Comparison of ENCODE assay signal across 9 mouse cellular contexts in genomic region chr5:111429726-111430125, GRCm38 (mm10). TPM values are rescaled to one million over a fixed set of nuclear protein-coding genes. Genes with fewer than 3 reads are reported as not detected.
DNase-seq lines count a peak whose midpoint lies in the region; ATAC-seq and TF ChIP-seq lines count a peak whose summit lies in the region.
"Had no signal": no experiment of that assay in that cellular context is flagged by ENCODE, and none has a peak within 500 bp of the region (broad histone marks: within the 10 kb centered on the region; RNA-seq: fewer than 3 reads in every experiment).

No protein-coding gene starts in this region.

- intact Hi-C loops in left cerebral cortex, adult 2 months (cut with DNase I) = loop anchor here (2.0 kb wide), 1 partner anchor 43 kb away; no protein-coding TSS in a partner anchor

- TF ChIP-seq EP300 in liver, postnatal 0 days (IDR thresholded peaks at IDR 0.05; ENCODE audit: low read depth) = no peak

- DNase-seq in left cerebral cortex, adult 2 months (ENCODE audit: extremely low spot score in 1 of 2, low spot score in 2 of 2) = no peak
- DNase-seq in left cerebral cortex, adult 11 months (ENCODE audit: low spot score) = no peak
- no peak for DNase-seq in forebrain, embryonic 14.5 days (ENCODE audit: low spot score)
- no peak for DNase-seq in hindbrain, embryonic 10.5 days (ENCODE audit: low spot score)
- DNase-seq in lung, adult 2 months = no peak
- DNase-seq in thymus, postnatal 14 days = no peak
- DNase-seq in liver, postnatal 0 days = no peak
- DNase-seq: retina, postnatal 1 day had no signal

- no peaks in the 10 kb centered on the region for H3K27me3 ChIP-seq in forebrain, embryonic 14.5 days (replicated peaks; ENCODE audit: control insufficient read depth, insufficient read depth, low read length)
- H3K27me3 ChIP-seq in hindbrain, embryonic 10.5 days (ENCODE audit: insufficient read depth, poor library complexity, severe bottlenecking) = no peaks in the 10 kb centered on the region
- H3K27me3 ChIP-seq in neural tube, embryonic 13.5 days = no peaks in the 10 kb centered on the region
- H3K27me3 ChIP-seq in liver, postnatal 0 days (ENCODE audit: insufficient read depth, low read length) = no peaks in the 10 kb centered on the region

- peaks cover 42% of the 10 kb centered on the region for H3K36me3 ChIP-seq in forebrain, embryonic 14.5 days (ENCODE audit: control insufficient read depth, insufficient read depth, low read length)
- H3K36me3 ChIP-seq in hindbrain, embryonic 10.5 days = peaks cover 98% of the 10 kb centered on the region
- H3K36me3 ChIP-seq in neural tube, embryonic 13.5 days = no peaks in the 10 kb centered on the region
- no peaks in the 10 kb centered on the region for H3K36me3 ChIP-seq in liver, postnatal 0 days (replicated peaks; ENCODE audit: insufficient read depth, low read length)

- peak overlapping the region; percentile 96 for H3K4me2 ChIP-seq in forebrain, embryonic 14.5 days (ENCODE audit: low read length)
- H3K4me2 ChIP-seq in neural tube, embryonic 13.5 days = peak overlapping the region; percentile 12
- H3K4me2 ChIP-seq in liver, postnatal 0 days (ENCODE audit: low read depth, low read length) = no peak overlapping the region

- H3K27ac ChIP-seq in left cerebral cortex, adult 2 months = peak overlapping the region; percentile 87
- peak overlapping the region; percentile 45 for H3K27ac ChIP-seq in forebrain, embryonic 14.5 days (ENCODE audit: low read depth, low read length)
- peak overlapping the region; percentile 81 for H3K27ac ChIP-seq in hindbrain, embryonic 10.5 days
- H3K27ac ChIP-seq in neural tube, embryonic 13.5 days (replicated peaks) = no peak overlapping the region
- H3K27ac ChIP-seq in liver, postnatal 0 days (ENCODE audit: low read depth) = no peak overlapping the region

- H3K4me3 ChIP-seq in left cerebral cortex, adult 2 months = peak overlapping the region; percentile 24; the same call in 1 of the 2 replicates
- peak overlapping the region; percentile 99 for H3K4me3 ChIP-seq in forebrain, embryonic 14.5 days (ENCODE audit: low read depth, low read length)
- H3K4me3 ChIP-seq in hindbrain, embryonic 10.5 days = peak overlapping the region; percentile 99
- no peak overlapping the region for H3K4me3 ChIP-seq in neural tube, embryonic 13.5 days
- no peak overlapping the region for H3K4me3 ChIP-seq in lung, adult 2 months (replicated peaks; ENCODE audit: extremely low read depth, low read depth, low read length)
- no peak overlapping the region for H3K4me3 ChIP-seq in liver, postnatal 0 days (ENCODE audit: low read depth, low read length)

- WGBS in forebrain, embryonic 14.5 days = 27% methylated on average over 7 of the region's 7 CpGs
- WGBS in hindbrain, embryonic 10.5 days = 29% methylated on average over 7 of the region's 7 CpGs
- WGBS in neural tube, embryonic 13.5 days = 44% methylated on average over 7 of the region's 7 CpGs
- 42% methylated on average over 7 of the region's 7 CpGs for WGBS in lung, adult 2 months
- 48% methylated on average over 7 of the region's 7 CpGs for WGBS in liver, postnatal 0 days (ENCODE audit: insufficient replicate concordance)

- no peak for ATAC-seq in forebrain, embryonic 14.5 days
- no peak for ATAC-seq in neural tube, embryonic 13.5 days (ENCODE audit: low read depth)
- no peak for ATAC-seq in liver, postnatal 0 days

- H3K4me1 ChIP-seq in forebrain, embryonic 14.5 days (ENCODE audit: control insufficient read depth, insufficient read depth, low read length) = peaks cover 88% of the 10 kb centered on the region
- peaks cover 99% of the 10 kb centered on the region for H3K4me1 ChIP-seq in hindbrain, embryonic 10.5 days (replicated peaks)
- peaks cover 99% of the 10 kb centered on the region for H3K4me1 ChIP-seq in neural tube, embryonic 13.5 days (replicated peaks)
- no peaks in the 10 kb centered on the region for H3K4me1 ChIP-seq in lung, adult 2 months (ENCODE audit: control insufficient read depth, insufficient read depth, low read length)
- no peaks in the 10 kb centered on the region for H3K4me1 ChIP-seq in liver, postnatal 0 days (ENCODE audit: insufficient read depth)

- H3K9me3 ChIP-seq in forebrain, embryonic 14.5 days (replicated peaks; ENCODE audit: control insufficient read depth, low read length) = no peaks in the 10 kb centered on the region
- no peaks in the 10 kb centered on the region for H3K9me3 ChIP-seq in hindbrain, embryonic 10.5 days
- no peaks in the 10 kb centered on the region for H3K9me3 ChIP-seq in neural tube, embryonic 13.5 days
- H3K9me3 ChIP-seq in liver, postnatal 0 days (ENCODE audit: low read length) = no peaks in the 10 kb centered on the region

- H3K9ac ChIP-seq in forebrain, embryonic 14.5 days (ENCODE audit: low read length) = peak overlapping the region; percentile 100
- H3K9ac ChIP-seq in neural tube, embryonic 13.5 days = peak overlapping the region; percentile 49
- H3K9ac ChIP-seq in liver, postnatal 0 days (replicated peaks) = no peak overlapping the region

- no peak for TF ChIP-seq CTCF in left cerebral cortex, adult 2 months (IDR thresholded peaks at IDR 0.05)
- TF ChIP-seq CTCF in lung, adult 2 months (IDR thresholded peaks at IDR 0.05; ENCODE audit: insufficient read depth, low read length) = no peak
- no peak for TF ChIP-seq CTCF in liver, postnatal 0 days (IDR thresholded peaks at IDR 0.05; ENCODE audit: low read depth)

- no peak for TF ChIP-seq POLR2A in lung, adult 2 months (IDR thresholded peaks at IDR 0.05; ENCODE audit: borderline replicate concordance, extremely low read depth, low read depth, low read length)

RNA-seq across cellular contexts. Expression of gene Mn1, which starts 12.6 kb away (rescaled TPM):
- 10 to 100 TPM; 61.9 to 76.6 TPM for total RNA-seq in left cerebral cortex, adult 2 months (2021)
- 57.2 and 71.2 TPM in 2 replicates for polyA plus RNA-seq in forebrain, embryonic 14.5 days (2014; fragmentation: Nextera tagmentation; extraction: Ambion mirVana)
- 55.9 and 65.1 TPM in 2 replicates for polyA plus RNA-seq in hindbrain, embryonic 10.5 days (2016; fragmentation: Nextera tagmentation; extraction: Ambion mirVana)
- polyA plus RNA-seq in neural tube, embryonic 13.5 days (2015; fragmentation: Nextera tagmentation; extraction: Ambion mirVana) = 22.3 and 23.5 TPM in 2 replicates
- 4.0 and 6.2 TPM in 2 replicates for polyA plus RNA-seq in lung, adult 2 months (2012; rRNA removed)
- 1.00 and 1.4 TPM in 2 replicates for polyA plus RNA-seq in liver, postnatal 0 days (2015; fragmentation: Nextera tagmentation; extraction: Ambion mirVana)

Comparison
In these comparisons a context has a peak if more than half of its experiments do, and no peak if none do; other contexts are left out.
1. H3K27ac ChIP-seq: peak in left cerebral cortex, adult 2 months (single experiment), forebrain, embryonic 14.5 days (single experiment) and hindbrain, embryonic 10.5 days (single experiment); none in neural tube, embryonic 13.5 days (single experiment) and liver, postnatal 0 days (single experiment).
2. H3K4me3 ChIP-seq: peak in left cerebral cortex, adult 2 months (single experiment), forebrain, embryonic 14.5 days (single experiment) and hindbrain, embryonic 10.5 days (single experiment); none in neural tube, embryonic 13.5 days (single experiment), lung, adult 2 months (single experiment) and liver, postnatal 0 days (single experiment).